Mouse (Mus musculus): ENCODE measurements at regions not wholly inside any gene's neighbourhood (a gene's known extent, or its start where the extent isn't known, plus 50 kb on each side); places are given as distances from the start of the nearest gene placed in this dataset.
"Not testable (repeated sequence)": the region's sequence is repeated elsewhere in the genome, so short reads cannot be mapped to it uniquely, and the experiment has no call there.

DNA sequence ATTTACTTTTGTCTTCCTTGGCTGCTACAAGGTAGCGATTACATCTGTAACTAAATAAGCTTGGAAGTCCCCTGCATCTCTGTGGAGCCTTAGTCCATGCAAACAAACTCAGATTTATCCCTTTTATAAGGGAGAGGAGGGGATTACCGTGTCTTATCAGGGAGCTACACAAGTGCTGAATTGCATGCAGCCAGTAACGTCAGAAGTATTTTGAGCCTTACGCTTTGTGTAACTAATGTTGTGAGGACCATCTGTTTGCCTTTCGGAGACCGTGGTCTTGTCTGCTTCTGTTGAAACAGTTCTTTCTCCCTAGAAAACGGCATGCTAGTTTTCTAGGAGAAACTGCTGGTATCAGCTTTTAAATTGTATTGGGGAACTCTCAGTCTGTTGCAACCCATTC, 58.0 kb upstream of the Dmrta1 start:
- no peak for DNase-seq (ENCODE audit: low spot score)

DNA sequence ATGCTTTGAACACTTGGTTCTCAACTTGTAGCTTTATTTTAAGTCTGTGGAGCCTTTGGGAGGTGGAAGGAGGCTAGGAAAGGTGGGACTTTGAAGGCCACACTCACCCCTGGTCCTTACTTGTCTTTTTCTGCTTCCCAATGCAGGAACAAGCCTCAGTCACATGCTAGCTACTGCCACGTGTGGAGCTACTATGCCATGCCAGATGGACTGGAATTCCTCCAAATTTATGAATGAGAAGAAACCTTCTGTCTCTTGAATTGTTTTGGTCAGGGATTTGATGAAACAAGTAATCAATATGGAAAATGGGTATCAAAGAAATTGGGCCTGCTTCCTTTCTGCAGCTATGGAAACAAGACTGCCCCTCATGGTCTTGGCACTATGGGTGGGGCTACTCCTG, 74.5 kb upstream of the Dmrta1 start:
- DNase-seq (ENCODE audit: low spot score) = no peak

- DNase-seq (ENCODE audit: low spot score) = peak; percentile 25
Observed at GRCm38 (mm10) chr4:89575529-89575928, 103.7 kb upstream of the Dmrta1 start.

DNA sequence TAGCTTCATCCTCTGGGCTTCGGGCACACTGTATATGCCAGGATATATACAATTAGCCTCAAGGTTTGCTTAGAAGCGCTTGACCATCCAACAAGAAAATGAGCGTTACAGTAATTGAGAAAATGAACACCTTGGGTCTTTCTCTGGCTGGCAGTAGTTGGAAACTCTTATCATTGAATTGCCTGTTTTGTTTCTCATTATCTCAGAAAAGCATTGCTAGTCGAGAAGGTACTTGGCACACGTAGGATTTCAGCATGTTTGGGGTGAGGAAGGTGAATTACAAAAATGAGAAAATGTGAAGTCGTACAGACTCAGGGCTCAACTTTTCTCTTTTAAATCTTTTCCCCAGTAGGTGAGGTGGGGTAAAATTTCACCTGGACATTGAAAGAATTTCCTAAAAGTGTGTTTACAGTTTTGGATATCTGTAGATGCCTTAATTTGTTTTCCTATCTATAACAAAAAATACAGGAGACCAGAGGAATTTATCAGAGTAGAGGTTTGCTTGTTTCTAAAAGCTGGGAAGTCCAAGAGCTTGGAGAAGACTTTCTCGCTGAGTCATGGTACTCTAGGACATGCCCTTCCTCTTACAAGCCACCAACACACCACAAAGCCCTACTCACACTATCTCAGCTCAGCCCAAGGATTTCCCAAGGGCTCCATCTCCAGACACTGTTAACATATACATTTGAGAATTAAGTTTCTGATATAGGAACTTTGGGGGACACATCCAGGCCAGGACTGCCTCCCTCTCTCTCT, 124.3 kb upstream of the Dmrta1 start:
- no peak for DNase-seq (ENCODE audit: low spot score)

- no peak for DNase-seq (ENCODE audit: low spot score)
Observed at GRCm38 (mm10) chr4:89552556-89552955, 126.7 kb upstream of the Dmrta1 start.

GRCm38 (mm10) chr4:89550515-89550914, 128.7 kb upstream of the Dmrta1 start:
- no peak for DNase-seq (ENCODE audit: low spot score)

DNA sequence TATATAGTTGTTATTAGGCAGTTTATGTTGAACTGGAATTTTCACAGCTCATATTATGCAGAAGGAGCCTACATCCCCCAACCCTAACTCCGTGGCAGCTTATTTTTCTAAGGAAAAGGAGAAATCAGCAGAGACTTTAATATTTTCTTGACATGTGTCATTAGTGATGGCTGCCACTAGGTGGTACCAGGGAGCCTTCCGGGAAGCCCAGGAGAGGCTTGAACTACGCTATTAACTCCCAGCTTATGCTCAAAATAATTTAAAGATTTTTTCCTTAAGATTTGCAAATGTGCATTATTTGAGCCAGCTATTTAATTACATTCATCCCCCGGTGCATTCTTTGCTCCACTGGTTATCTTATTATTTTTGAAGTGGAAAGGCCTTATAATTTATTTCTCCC, 146.8 kb upstream of the Dmrta1 start:
- no peak for DNase-seq (ENCODE audit: low spot score)

- no peak for DNase-seq (ENCODE audit: low spot score)
Observed at GRCm38 (mm10) chr4:89530050-89530911, 149.0 kb upstream of the Dmrta1 start.

GRCm38 (mm10) chr4:89527966-89528365, 151.3 kb upstream of the Dmrta1 start:
- DNase-seq (ENCODE audit: low spot score) = no peak

GRCm38 (mm10) chr4:89527326-89527725, 151.9 kb upstream of the Dmrta1 start:
- no peak for DNase-seq (ENCODE audit: low spot score)

GRCm38 (mm10) chr4:89525525-89525924, 153.7 kb upstream of the Dmrta1 start:
- not testable (repeated sequence) for DNase-seq (ENCODE audit: low spot score)

DNA sequence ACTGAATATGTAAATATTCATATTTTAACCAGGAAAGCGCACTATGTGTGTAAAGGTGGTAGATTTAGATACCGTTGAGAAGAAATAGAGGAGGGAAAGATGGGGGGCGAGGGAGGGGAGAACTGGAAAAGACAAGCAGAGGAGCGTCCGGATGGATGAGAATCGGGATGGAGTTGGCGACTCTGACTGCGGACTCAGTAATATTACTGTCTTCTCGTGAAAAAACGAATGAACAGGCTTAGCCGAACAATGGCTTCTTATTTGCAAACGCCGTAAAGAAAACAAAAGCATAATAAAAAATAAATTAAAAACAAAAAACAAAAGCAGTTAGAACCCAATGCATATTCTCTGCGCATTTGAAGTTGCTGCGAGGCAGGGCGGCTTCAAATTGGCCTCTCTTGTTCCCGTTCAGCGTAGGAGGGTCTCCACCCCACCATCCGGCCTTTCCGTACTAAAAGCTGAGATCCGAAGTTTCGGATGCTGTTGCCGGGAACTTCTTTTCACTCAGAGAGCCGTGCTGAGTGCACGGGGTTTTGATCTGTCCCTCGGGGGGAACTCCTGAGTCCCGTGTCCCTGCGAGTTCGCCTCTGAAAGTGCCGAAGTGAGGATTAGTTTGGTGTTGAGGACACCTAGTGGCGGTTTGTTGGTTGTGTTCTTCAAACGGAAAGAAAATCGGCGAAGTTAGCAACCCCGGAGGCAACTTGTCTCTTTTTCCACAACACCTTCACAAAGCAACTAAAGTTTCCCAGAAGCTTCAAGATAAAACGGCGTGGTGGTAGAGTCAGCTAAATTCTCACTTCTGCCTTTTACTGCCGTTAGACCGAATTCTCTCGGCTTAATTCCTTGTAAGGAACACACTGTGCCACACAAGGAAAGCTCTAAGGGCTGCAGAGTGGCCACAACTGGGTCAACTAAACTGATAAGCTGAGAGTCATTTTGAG, 154.7 kb upstream of the Dmrta1 start:
- DNase-seq (ENCODE audit: low spot score) = no peak

DNA sequence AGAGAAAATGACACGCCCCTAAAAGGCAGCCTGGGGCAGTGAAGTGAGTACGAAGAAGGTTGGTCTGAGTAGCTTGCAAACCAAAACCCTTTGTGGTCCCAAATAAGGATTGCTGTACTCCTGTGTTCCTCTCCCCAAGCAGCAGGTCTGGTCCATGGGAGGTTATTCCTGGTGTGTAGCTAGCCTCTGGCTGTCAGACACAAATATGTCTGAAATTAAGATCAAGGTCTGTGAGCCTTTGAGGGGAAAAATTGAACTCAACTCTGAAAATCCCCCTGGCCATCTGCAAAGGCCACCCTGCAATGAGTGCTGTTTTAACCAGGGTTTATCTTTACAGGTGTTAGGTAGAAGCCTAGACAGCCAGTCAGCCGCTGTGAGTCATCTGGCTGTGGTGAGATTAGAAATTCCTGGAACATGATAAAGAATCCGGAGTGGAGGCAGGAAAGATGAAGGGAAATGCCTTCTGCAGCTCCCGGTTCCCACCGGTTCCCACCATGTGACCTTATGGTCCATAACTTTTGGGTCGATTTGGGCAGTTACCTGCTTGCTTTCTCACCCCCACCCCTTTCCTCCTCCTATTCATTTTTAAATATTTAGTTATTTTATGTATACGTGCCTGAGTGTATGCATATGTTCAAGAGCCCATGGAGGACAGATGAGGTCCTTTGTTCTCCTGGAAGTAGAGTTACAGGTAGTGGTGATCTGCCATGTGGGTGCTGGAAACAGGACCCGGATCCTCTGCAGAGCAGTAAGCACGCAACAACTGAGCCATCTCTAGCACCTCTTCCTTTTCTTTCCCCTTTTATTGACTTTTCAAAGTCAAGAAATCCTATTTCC, 155.6 kb upstream of the Dmrta1 start:
- DNase-seq (ENCODE audit: low spot score) = no peak

DNA sequence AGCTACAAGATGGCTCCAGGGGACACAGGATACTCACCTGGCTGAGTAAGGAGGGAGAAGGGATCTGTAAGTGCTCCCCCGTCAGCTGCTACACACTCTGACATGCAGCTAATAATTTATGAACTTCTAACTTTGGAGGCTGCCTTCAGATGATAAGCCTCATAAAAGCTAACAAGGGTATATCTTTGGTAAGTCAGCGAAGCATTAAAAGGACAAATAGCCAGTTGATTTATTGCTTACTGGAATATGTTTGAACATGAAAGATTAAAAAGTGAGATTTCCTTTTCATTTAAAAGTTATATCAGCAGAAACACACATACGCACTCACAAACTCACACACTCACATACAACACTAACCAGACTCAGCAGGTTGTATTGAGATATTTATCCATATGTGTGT, 161.2 kb upstream of the Dmrta1 start:
- no peak for DNase-seq (ENCODE audit: low spot score)

DNA sequence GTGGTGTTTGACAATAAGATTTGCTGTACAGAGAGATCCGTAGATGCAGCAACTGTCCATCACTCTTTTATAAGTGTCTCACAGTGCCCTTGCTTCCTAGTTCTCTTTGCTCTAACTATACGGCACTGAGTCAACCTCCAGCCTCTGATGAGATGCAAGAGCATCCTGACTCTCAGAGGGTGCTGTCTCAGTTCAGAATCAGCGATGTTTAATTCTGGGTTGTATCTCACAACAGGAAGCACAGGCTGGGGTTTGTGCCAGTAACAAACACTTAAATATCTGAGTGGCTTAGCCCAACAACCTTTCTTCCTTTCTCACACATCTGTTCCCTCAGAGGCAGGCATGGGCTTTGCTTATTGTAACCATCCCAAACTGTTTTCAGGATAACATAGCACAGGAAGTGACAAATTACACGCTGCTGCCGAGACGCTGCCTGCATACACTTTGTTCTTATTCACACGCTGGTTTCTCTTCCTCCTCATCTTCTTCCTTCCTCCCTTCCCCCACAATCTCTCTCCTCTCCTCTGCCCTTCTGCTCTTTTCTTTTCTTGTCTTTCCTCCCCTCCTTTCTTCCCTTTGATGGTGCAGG, 163.3 kb upstream of the Dmrta1 start:
- no peak for DNase-seq (ENCODE audit: low spot score)

- no peak for DNase-seq (ENCODE audit: low spot score)
Observed at GRCm38 (mm10) chr4:89514981-89515380, 164.3 kb upstream of the Dmrta1 start.

GRCm38 (mm10) chr4:89510593-89510992, 168.6 kb upstream of the Dmrta1 start:
- DNase-seq (ENCODE audit: low spot score) = no peak

DNA sequence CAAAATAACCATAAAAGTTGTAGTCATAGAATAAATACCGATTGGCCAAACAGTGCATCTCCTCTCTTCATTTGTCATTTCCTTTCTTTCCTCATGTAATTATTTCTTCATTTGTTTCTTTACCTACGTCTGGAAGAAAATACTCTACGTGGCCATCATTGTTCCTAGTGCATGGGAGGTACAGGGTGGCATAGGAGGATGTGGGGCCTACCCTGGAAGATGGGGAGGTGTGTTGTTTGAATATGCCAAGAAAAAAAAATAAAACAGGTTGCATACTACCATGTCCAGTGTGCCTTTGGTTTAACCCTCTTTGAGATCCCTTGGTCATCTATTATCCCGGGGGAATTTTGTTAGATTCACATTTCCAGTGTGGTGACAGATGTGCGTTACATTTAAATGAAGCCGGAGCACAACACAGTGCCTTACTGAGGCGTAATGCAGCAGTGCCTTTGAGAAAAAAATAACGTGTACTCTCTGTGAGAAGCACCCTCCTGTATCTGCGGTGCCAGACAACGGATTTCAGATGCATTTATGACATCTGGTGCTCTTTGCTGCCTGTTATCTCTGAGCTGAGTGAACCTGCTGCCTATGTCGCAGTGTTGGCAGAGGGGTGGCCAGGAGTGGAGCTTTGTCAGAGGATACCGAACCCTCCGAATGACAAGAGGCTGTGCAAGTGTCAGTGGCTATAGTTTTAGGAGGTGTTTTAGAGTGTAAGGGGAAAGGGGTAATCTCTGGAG, 169.4 kb upstream of the Dmrta1 start:
- no peak for DNase-seq (ENCODE audit: low spot score)

DNA sequence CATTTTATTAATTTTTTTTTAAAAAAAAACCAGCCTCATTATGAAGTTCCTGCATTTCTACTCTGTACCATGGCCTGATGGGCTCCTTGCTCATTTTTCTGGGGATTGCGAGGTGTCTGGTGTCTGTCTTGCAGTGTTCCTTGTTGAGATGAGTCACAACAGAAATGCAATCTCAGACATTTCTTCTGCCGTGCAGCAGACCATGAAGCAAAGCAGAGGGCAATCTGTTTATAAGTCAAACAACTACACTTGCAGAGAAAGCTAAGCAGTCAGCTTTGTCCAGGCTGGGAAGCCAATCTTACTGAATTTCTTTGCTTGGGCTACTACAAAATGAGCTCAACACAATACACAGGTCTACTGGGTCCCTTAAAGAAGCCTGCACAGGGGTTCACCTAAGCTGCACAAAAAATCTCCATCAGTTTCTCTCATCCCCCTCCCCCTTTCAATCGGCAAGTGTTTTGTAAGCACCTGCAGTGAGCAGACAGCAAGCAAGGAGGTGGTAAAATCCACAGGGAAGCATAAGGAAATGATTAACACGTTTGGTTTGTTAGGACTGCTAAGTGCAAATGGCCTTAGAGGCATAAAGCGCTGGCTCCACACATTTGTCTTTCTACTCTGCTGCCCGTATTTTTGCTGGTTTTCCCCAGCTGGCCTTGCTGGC, 171.0 kb upstream of the Dmrta1 start:
- DNase-seq (ENCODE audit: low spot score) = no peak

DNA sequence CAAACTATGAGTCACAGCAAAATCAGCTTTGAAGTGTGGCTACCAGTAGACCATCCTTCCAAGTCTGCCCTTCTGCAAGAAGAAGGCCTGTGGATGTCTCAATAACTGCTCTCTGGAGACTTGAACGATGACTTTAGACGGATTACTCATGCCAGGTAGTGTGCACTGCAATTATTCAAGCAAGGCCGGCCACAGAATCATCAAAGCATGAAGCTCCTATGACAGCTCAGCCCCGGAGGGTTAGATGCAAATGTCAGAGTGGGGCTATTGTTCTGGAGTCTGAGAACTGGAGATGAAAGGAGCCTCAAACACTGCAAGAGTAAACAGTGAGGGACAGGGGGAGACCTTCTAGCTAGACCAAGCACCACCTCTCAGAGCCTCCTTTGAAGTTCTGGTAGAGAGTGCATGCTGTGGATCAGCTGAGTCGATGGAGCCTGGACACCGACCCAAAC, 173.8 kb upstream of the Dmrta1 start:
- no peak for DNase-seq (ENCODE audit: low spot score)
